Mouse (Mus musculus): ENCODE measurements around the gene Zbtb49.

DNA sequence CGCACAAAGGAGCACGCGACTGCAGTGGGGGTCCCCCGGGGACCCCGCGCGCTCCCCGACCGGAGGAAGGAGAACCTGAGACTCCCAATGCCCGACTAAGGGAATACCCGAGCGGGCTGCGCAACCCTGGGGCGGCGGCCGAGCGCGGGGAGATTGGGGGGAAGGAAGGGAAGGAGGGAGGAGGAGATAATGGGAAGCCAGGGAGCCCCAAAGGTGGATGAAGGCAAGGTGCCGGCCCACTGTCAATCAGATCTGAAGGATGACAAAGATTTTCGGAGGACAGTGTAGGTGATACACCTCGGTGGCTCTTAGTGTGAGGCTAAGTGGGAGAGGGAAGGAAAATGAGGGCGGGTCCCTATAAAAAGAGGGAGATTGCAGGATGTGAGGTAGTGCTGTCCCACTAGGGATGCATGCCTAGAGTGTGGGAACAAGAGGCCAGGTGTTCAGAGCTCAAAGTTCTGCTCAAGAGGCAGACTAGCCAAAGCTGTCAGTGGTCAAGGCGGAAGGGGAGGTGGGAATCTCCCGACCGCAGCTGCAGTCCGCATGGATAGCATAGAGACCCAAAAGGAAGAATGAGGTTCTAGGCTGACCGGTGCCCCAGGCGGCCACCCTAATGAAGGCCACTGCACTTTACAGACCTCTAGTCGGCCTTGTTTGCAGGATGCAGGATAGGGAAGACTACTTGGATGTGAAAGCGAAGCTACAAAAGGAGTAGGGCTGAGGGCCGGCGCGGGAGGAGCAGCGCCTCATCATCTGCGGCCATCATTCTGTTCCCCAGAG lies 60.4 kb downstream of the Zbtb49 start, which contains the start of gene Nsg1:
- TF ChIP-seq CTCF (conservative IDR thresholded peaks at IDR 0.05; ENCODE audit: low read length) (no peak), NANOG (IDR thresholded peaks at IDR 0.05; ENCODE audit: borderline replicate concordance, low read length) (no peak)
